ENCODE assay signal across 10 mouse cellular contexts in the genomic region with DNA sequence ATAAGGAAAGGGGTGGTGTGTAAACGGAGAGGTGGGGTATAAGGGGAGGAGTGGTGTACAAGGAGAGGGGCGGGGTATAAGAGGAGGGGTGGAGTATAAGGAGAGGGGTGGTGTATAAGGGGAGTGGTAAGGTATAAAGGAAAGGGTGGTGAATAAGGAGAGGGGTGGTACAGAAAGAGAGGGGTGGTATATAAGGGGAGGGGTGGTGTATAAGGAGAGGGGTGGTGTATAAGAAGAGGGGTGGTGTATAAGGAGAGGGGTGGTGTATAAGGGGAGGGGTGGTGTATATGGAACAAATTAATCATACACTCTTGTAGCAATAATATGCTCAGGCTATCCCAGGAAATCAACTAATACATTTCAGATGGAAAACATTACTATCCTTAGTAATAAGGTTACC. TPM values are rescaled to one million over a fixed set of nuclear protein-coding genes. Genes with fewer than 3 reads are reported as not detected.
A peak's percentile ranks its signal among the peaks of the same experiment; 100 is the strongest.
DNase-seq lines count a peak whose midpoint lies in the region; ATAC-seq and TF ChIP-seq lines count a peak whose summit lies in the region.
"Had no signal": no experiment of that assay in that cellular context is flagged by ENCODE, and none has a peak within 500 bp of the region (broad histone marks: within the 10 kb centered on the region; RNA-seq: fewer than 3 reads in every experiment).

No protein-coding gene starts in this region.

- peak; percentile 47 for DNase-seq in embryo, embryonic 9.5 days (ENCODE audit: extremely low spot score)
- DNase-seq in embryo, embryonic 10 days (ENCODE audit: low spot score): no peak
- peak; percentile 14 for DNase-seq in retina, postnatal 1 day
- no peak for DNase-seq in retina, embryonic 14.5 days (ENCODE audit: low spot score)
- DNase-seq in embryo, embryonic 10.5 days (ENCODE audit: low spot score): no peak
- no peak for DNase-seq in thymus, adult 2 months
- DNase-seq in spleen, postnatal 10 days (ENCODE audit: low spot score in 2 of 2): no peak
- DNase-seq: B cell, adult 2 months; thymus, postnatal 4 days had no signal

- 0 out of 2 replicates have a peak, but pooled peaks have one; percentile 51 for ATAC-seq in megakaryocyte, adult 5-6 weeks (ENCODE audit: poor library complexity, severe bottlenecking)

- TF ChIP-seq CTCF in thymus, adult 2 months (IDR thresholded peaks at IDR 0.05; ENCODE audit: borderline replicate concordance, control insufficient read depth, extremely low read depth, insufficient read depth, low read length, poor library complexity): no peak

- no peaks in the 10 kb centered on the region for H3K27me3 ChIP-seq in thymus, adult 2 months (ENCODE audit: control insufficient read depth, insufficient read depth, low read length)

- H3K36me3 ChIP-seq in thymus, adult 2 months (ENCODE audit: control insufficient read depth, insufficient read depth, low read length): no peaks in the 10 kb centered on the region

- H3K4me3 ChIP-seq in thymus, adult 2 months (ENCODE audit: control insufficient read depth, insufficient read depth, low read length): no peak overlapping the region

- no peak overlapping the region for H3K27ac ChIP-seq in thymus, adult 2 months (ENCODE audit: control insufficient read depth, insufficient read depth, low read length)

- no peaks in the 10 kb centered on the region for H3K4me1 ChIP-seq in thymus, adult 2 months (replicated peaks; ENCODE audit: control insufficient read depth, insufficient read depth, low read length)

- no peak for TF ChIP-seq POLR2A in thymus, adult 2 months (IDR thresholded peaks at IDR 0.05; ENCODE audit: control insufficient read depth, extremely low read depth, insufficient read depth, low read length, poor library complexity)

- WGBS in thymus, adult 2 months: 73% methylated on average over 2 of the region's 2 CpGs

RNA-seq across cellular contexts. Expression of a gene that starts 15.1 kb away (rescaled TPM):
- not detected in 2 replicates for total RNA-seq in megakaryocyte, adult 5-6 weeks (2015)
- not detected in 2 replicates for total RNA-seq in megakaryocyte, adult 5-6 weeks (2017)
- 0.32 TPM in 2 replicates for polyA plus RNA-seq in thymus, adult 2 months (2012; rRNA removed)

RNA-seq across cellular contexts. Expression of a gene that starts 15.2 kb away (rescaled TPM):
- total RNA-seq in megakaryocyte, adult 5-6 weeks (2015): 0.21 TPM in 1 of 2 replicates, not detected in the other
- 0.49 TPM in 1 of 2 replicates, not detected in the other for total RNA-seq in megakaryocyte, adult 5-6 weeks (2017)
- 1.6 and 2.7 TPM in 2 replicates for polyA plus RNA-seq in thymus, adult 2 months (2012; rRNA removed)

Comparison
In these comparisons a context has a peak if more than half of its experiments do, and no peak if none do; other contexts are left out.
1. DNase-seq: peak in embryo, embryonic 9.5 days (single experiment) and retina, postnatal 1 day (single experiment); none in embryo, embryonic 10 days (single experiment), retina, embryonic 14.5 days (single experiment), embryo, embryonic 10.5 days (single experiment), thymus, adult 2 months (single experiment) and spleen, postnatal 10 days (0 of 2).